Mouse (Mus musculus) hindbrain, postnatal 0 days (tissue): ENCODE results near the gene Smco2. TPM values are rescaled to one million over a fixed set of nuclear protein-coding genes. Genes with fewer than 3 reads are reported as not detected.
A peak's percentile ranks its signal among the peaks of the same experiment; 100 is the strongest.

ENCODE experiments used
- ATAC-seq: fragments of 200-750 bp; cut with Nextera tagmentation; 2 replicates; pipeline ENCODE4 v1.8.0; 2017; ENCODE audit warnings: mild to moderate bottlenecking, moderate TSS enrichment, moderate library complexity
- DNase-seq: peaks from one replicate; pipeline ENCODE4 v3.0.0-alpha.2; 2015; ENCODE audit warnings: low spot score
- H3K27ac ChIP-seq: fragments of 300-500 bp; sonication (generic); 2 replicates; pipeline ENCODE4 v1.5.1; 2014; ENCODE audit warnings: mild to moderate bottlenecking
- H3K27me3 ChIP-seq: fragments of 300-500 bp; sonication (generic); 2 replicates; pipeline ENCODE4 v1.6.1; 2014; ENCODE audit warnings: low read length, mixed read lengths; ENCODE audit not compliant: insufficient read depth
- H3K36me3 ChIP-seq: fragments of 300-500 bp; sonication (generic); 2 replicates; pipeline ENCODE4 v1.6.1; 2014; ENCODE audit warnings: low read length, mixed read lengths; ENCODE audit not compliant: insufficient read depth
- H3K4me1 ChIP-seq: fragments of 300-500 bp; sonication (generic); 2 replicates; pipeline ENCODE4 v1.6.1; 2014; ENCODE audit warnings: antibody characterized with exemption, low read length, mixed read lengths; ENCODE audit not compliant: insufficient read depth
- H3K4me2 ChIP-seq: fragments of 300-500 bp; sonication (generic); 2 replicates; pipeline ENCODE4 v1.6.1; 2014; ENCODE audit warnings: low read depth, mild to moderate bottlenecking, low read length, moderate library complexity, mixed read lengths
- H3K4me3 ChIP-seq: fragments of 300-500 bp; sonication (generic); 2 replicates; pipeline ENCODE4 v1.5.1; 2014; ENCODE audit warnings: low read length
- H3K9ac ChIP-seq: fragments of 300-500 bp; sonication (generic); replicated peaks from 2 replicates; pipeline ENCODE4 v1.6.1; 2014; ENCODE audit warnings: mild to moderate bottlenecking, low read length, moderate library complexity, mixed read lengths
- H3K9me3 ChIP-seq: fragments of 300-500 bp; sonication (generic); 2 replicates; pipeline ENCODE4 v1.6.1; 2016; ENCODE audit warnings: low read length, mixed read lengths
- CTCF ChIP-seq: IDR thresholded peaks from 2 replicates; pipeline ENCODE4 v1.5.1; 2016; ENCODE audit warnings: antibody characterized with exemption, control low read depth, low read depth
- WGBS: fragments of 180-500 bp; shearing (Covaris S2); extraction: QIAGEN DNeasy Blood & Tissue Kit; methylation state at CpG from one replicate; pipeline ENCODE4 v1.1.7; 2014; 5-methylcytosine and 5-hydroxymethylcytosine counted together
- polyA plus RNA-seq: library from polyadenylated mRNA; unstranded; fragments of >200 nt; fragmentation: Nextera tagmentation; extraction: Ambion mirVana; gene quantifications from 2 replicates; pipeline ENCODE4 v1.2.1, GENCODE M21; 2015
- total RNA-seq: library from RNA; depleted of rRNA; stranded (reverse); fragments of >200 nt; gene quantifications from 2 replicates; pipeline ENCODE4 v1.2.3, GENCODE M21; 2014

The Smco2 gene
- total and polyA plus RNA-seq, 2 experiments from 2014 or later = not detected

- Histone ChIP-seq H3K27me3 (no peaks in the 10 kb centered on the region), H3K9me3 (no peaks in the 10 kb centered on the region), H3K9ac (no peak overlapping the region), H3K4me3 (no peak overlapping the region), H3K4me2 (no peak overlapping the region), H3K4me1 (no peaks in the 10 kb centered on the region), H3K36me3 (no peaks in the 10 kb centered on the region), H3K27ac (no peak overlapping the region)
- 73% methylated on average over 6 of the region's 6 CpGs for WGBS
- no peak for ATAC-seq
- TF ChIP-seq CTCF = no peak
- no peak for DNase-seq
Measured at GRCm38 (mm10) chr6:146844867-146845266, 5.0 kb upstream of the Smco2 start.

DNA sequence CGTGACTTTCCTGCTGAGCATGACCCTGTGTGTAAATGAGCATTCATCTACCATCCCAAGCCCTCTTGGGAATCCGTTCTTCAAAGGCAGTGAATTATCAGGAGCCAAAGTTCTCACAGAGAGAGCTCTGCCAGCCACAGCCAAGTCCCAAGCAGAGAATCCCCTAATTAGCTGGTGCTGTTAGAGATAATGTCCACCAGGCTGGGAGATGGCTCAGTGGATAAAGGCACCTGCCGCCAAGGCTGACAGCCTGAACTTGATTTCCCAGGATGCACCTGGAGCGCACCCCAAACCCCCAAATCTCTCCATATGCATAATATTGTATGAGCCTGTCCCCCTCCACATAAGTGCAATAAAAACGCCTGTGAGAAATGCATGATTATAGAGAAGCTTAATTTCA is 4.6 kb upstream of the Smco2 start:
- H3K4me1 ChIP-seq = no peaks in the 10 kb centered on the region
- 71% methylated on average over 5 of the region's 5 CpGs for WGBS
- no peaks in the 10 kb centered on the region for H3K36me3 ChIP-seq

DNA sequence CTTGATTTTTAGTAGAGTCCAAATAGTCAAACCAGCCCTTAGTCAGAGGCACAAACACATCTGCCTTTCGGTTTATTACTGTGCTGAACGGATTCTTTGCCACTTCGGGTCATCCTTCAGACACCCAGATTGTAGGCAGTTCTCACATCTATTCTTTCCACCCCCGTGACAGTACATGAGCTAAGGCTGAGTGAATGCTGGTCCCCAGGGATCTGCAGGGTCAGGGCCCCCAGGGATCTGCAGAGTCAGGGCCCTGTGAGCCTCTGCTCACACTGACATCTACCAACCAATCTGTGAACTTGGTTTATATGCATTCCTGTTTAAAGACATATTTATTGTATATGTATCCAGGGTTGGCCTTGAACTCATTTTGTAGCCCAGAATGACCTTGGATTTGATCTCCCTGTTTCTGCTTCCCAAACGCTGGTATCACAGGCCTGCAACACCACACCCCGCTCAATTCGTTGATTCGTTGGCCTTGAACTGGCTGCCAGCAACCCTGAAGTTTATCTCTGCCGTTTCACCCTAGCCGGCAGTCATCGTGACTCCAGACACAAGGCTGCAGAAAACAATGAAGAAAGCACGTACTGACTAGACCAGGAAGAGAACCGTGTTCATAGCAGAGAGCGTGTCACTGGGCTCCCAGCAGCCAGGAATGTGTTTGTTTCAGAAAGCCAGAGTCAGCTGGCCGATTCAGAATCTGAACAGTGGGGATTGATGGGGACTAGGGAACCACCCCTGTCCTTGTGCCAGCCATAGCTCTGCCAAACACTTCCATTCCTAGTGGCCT is 3.7 kb upstream of the Smco2 start:
- no peaks in the 10 kb centered on the region for H3K36me3 ChIP-seq
- H3K4me2 ChIP-seq = no peak overlapping the region
- no peaks in the 10 kb centered on the region for H3K27me3 ChIP-seq
- H3K4me1 ChIP-seq = no peaks in the 10 kb centered on the region
- H3K4me3 ChIP-seq = no peak overlapping the region
- WGBS = 62% methylated on average over 15 of the region's 15 CpGs
- no peaks in the 10 kb centered on the region for H3K9me3 ChIP-seq
- ATAC-seq = peak; percentile 67
- no peak for TF ChIP-seq CTCF
- DNase-seq = peak; percentile 40
- no peak overlapping the region for H3K9ac ChIP-seq
- H3K27ac ChIP-seq = no peak overlapping the region

More for the DNA sequence above, 4.6 kb upstream of the Smco2 start:
- TF ChIP-seq CTCF = no peak
- Histone ChIP-seq H3K9me3 (no peaks in the 10 kb centered on the region), H3K9ac (no peak overlapping the region), H3K27me3 (no peaks in the 10 kb centered on the region), H3K27ac (no peak overlapping the region), H3K4me3 (no peak overlapping the region), H3K4me2 (no peak overlapping the region)
- no peak for ATAC-seq
- no peak for DNase-seq

DNA sequence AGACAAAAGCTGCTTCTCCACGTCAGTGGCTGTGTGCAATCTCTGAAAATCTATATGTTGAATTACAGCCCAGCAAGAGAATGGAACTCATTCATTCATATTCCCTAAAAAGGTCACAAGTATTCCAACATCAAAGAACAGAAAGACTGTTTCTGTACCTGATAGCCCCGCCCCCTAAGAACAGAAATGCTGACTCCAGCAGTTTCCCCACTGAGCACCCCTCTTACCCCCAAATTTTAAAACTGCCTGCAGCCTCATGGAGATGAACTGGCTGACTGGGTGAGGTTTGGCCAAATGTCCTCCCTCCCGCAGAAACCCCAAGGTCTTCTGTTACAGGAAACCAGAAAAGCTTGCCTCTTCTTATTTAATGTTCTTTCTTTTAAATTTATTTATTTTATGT is 2.5 kb upstream of the Smco2 start:
- Histone ChIP-seq H3K27ac (no peak overlapping the region), H3K4me3 (no peak overlapping the region), H3K36me3 (no peaks in the 10 kb centered on the region), H3K4me1 (no peaks in the 10 kb centered on the region), H3K9ac (no peak overlapping the region), H3K4me2 (no peak overlapping the region), H3K27me3 (no peaks in the 10 kb centered on the region), H3K9me3 (no peaks in the 10 kb centered on the region)
- no peak for DNase-seq
- WGBS = 80% methylated on average over 3 of the region's 3 CpGs
- TF ChIP-seq CTCF = no peak
- ATAC-seq = no peak

GRCm38 (mm10) chr6:146848281-146848680 is 1.6 kb upstream of the Smco2 start:
- no peaks in the 10 kb centered on the region for H3K9me3 ChIP-seq
- no peaks in the 10 kb centered on the region for H3K27me3 ChIP-seq
- H3K4me1 ChIP-seq = no peaks in the 10 kb centered on the region
- DNase-seq (no peak), ATAC-seq (no peak)
- no peak overlapping the region for H3K9ac ChIP-seq
- TF ChIP-seq CTCF = no peak
- no peak overlapping the region for H3K27ac ChIP-seq
- H3K36me3 ChIP-seq = no peaks in the 10 kb centered on the region
- no peak overlapping the region for H3K4me3 ChIP-seq
- 87% methylated on average over 3 of the region's 3 CpGs for WGBS
- no peak overlapping the region for H3K4me2 ChIP-seq

- no peak for TF ChIP-seq CTCF
- Histone ChIP-seq H3K4me1 (no peaks in the 10 kb centered on the region), H3K4me3 (no peak overlapping the region), H3K27me3 (no peaks in the 10 kb centered on the region), H3K36me3 (no peaks in the 10 kb centered on the region), H3K9ac (no peak overlapping the region), H3K27ac (no peak overlapping the region), H3K4me2 (no peak overlapping the region), H3K9me3 (no peaks in the 10 kb centered on the region)
- ATAC-seq = no peak
- WGBS = 85% methylated on average over 3 of the region's 3 CpGs
- no peak for DNase-seq
Measured at GRCm38 (mm10) chr6:146851916-146852315, 2.0 kb downstream of the Smco2 start.

DNA sequence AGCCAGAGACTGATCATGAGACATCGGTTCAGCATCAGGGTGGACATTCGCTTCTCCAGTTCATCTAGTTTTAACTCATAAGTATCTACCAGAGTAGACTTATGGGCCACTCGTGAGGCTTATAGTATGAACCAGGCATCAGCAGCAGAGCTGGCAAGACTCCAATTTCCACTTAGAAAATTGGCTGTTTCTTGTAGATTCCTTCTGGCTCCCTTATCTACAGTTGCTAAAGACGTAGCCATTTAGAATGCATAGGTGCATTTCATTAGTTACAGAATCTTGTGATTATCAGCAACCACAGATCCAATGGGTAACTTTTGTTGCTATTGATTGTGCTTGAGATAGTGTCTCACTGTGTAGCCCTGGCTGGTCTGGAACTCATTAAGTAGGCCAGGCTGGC is 2.8 kb downstream of the Smco2 start:
- Histone ChIP-seq H3K4me1 (no peaks in the 10 kb centered on the region), H3K9ac (no peak overlapping the region), H3K36me3 (no peaks in the 10 kb centered on the region), H3K4me2 (no peak overlapping the region), H3K9me3 (no peaks in the 10 kb centered on the region), H3K27ac (no peak overlapping the region), H3K27me3 (no peaks in the 10 kb centered on the region), H3K4me3 (no peak overlapping the region)
- ATAC-seq (no peak), DNase-seq (peak; percentile 35)
- WGBS = 72% methylated on average over 4 of the region's 4 CpGs
- TF ChIP-seq CTCF = no peak
